Mouse (Mus musculus): ENCODE results near the gene Rbm25. TPM values are rescaled to one million over a fixed set of nuclear protein-coding genes. Genes with fewer than 3 reads are reported as not detected.

Gene Rbm25
- polyA plus RNA-seq (2012; rRNA removed): 200 and 327 TPM in 2 replicates

GRCm38 (mm10) chr12:83630936-83631335, at the start of gene Rbm25:
Gene Rbm25 (plus strand): TSS chr12:83631236.

GRCm38 (mm10) chr12:83597025-83597501, 34.0 kb upstream of the Rbm25 start, which contains the start of gene Zfyve1:
Gene Zfyve1 (minus strand): TSS chr12:83597222.

GRCm38 (mm10) chr12:83687934-83688315, 56.9 kb downstream of the Rbm25 start, which contains the start of gene Psen1:
Gene Psen1 (plus strand): TSS chr12:83688152.

Other genes with a start within 250 kb of the Rbm25 start
- gene Dpf3, start 143.5 kb upstream of the Rbm25 start, polyA plus RNA-seq (2012; rRNA removed): 7.2 and 12.0 TPM in 2 replicates
- 25.6 and 34.6 TPM in 2 replicates for gene Dcaf4, start 110.8 kb upstream of the Rbm25 start, polyA plus RNA-seq (2012; rRNA removed)
- 47.1 and 116 TPM in 2 replicates for gene Zfyve1, start 34.0 kb upstream of the Rbm25 start, polyA plus RNA-seq (2012; rRNA removed)
- 21.2 and 34.1 TPM in 2 replicates for gene Psen1, start 56.9 kb downstream of the Rbm25 start, polyA plus RNA-seq (2012; rRNA removed)
- gene Papln, start 132.4 kb downstream of the Rbm25 start, polyA plus RNA-seq (2012; rRNA removed): 0.23 and 0.46 TPM in 2 replicates